Mouse (Mus musculus) embryonic facial prominence, embryonic 10.5 days (tissue): ENCODE measurements at regions not wholly inside any gene's neighbourhood (a gene's known extent, or its start where the extent isn't known, plus 50 kb on each side); places are given as distances from the start of the nearest gene placed in this dataset.

Experiments
- DNase-seq: peaks from one replicate; pipeline ENCODE4 v3.0.0-alpha.2; 2017; ENCODE audit warnings: low spot score
- H3K27ac ChIP-seq: fragments of 300-500 bp; sonication (generic); replicated peaks from 2 replicates; pipeline ENCODE4 v1.5.1; 2016; ENCODE audit warnings: mild to moderate bottlenecking
- H3K27me3 ChIP-seq: fragments of 300-500 bp; sonication (generic); replicated peaks from 2 replicates; pipeline ENCODE4 v1.6.1; 2016; ENCODE audit warnings: low read depth, mild to moderate bottlenecking; ENCODE audit not compliant: poor library complexity, severe bottlenecking
- H3K36me3 ChIP-seq: fragments of 300-500 bp; sonication (generic); replicated peaks from 2 replicates; pipeline ENCODE4 v1.6.1; 2016; ENCODE audit warnings: mild to moderate bottlenecking, moderate library complexity
- H3K4me1 ChIP-seq: fragments of 300-500 bp; sonication (generic); 2 replicates; pipeline ENCODE4 v1.6.1; 2016
- H3K4me3 ChIP-seq: fragments of 300-500 bp; sonication (generic); 2 replicates; pipeline ENCODE4 v1.5.1; 2016; ENCODE audit warnings: mild to moderate bottlenecking, moderate library complexity
- H3K9me3 ChIP-seq: fragments of 300-500 bp; sonication (generic); 2 replicates; pipeline ENCODE4 v1.6.1; 2016; ENCODE audit warnings: mild to moderate bottlenecking
- WGBS: fragments of 180-500 bp; shearing (Covaris S2); methylation state at CpG from one replicate; pipeline ENCODE4 v1.1.7; 2016; 5-methylcytosine and 5-hydroxymethylcytosine counted together

DNA sequence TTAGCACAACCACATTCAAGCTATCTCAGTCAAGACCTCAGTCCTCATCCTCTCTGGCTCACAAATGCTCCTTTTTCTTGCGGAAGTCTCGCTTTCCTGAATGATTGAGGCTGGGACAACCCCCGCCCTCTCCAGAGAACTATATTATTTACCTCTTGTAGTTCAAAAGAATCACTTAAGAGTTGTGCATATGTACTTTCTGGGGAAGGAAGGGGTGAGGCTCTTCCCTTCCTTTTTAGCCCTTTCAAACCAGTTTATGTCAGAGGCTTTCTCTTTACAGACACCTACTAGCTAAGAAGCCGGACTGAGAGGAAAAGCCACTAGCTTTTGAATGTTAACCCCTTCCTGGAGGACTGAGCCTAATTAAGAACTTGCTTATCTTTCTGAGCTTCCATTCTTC, 98.4 kb upstream of the 4933415F23Rik start:
- no peaks in the 10 kb centered on the region for H3K27me3 ChIP-seq
- no peak overlapping the region for H3K4me3 ChIP-seq
- no peak for DNase-seq
- H3K9me3 ChIP-seq: no peaks in the 10 kb centered on the region
- H3K27ac ChIP-seq: no peak overlapping the region
- no peaks in the 10 kb centered on the region for H3K36me3 ChIP-seq
- 66% methylated on average over 4 of the region's 4 CpGs for WGBS
- no peaks in the 10 kb centered on the region for H3K4me1 ChIP-seq

DNA sequence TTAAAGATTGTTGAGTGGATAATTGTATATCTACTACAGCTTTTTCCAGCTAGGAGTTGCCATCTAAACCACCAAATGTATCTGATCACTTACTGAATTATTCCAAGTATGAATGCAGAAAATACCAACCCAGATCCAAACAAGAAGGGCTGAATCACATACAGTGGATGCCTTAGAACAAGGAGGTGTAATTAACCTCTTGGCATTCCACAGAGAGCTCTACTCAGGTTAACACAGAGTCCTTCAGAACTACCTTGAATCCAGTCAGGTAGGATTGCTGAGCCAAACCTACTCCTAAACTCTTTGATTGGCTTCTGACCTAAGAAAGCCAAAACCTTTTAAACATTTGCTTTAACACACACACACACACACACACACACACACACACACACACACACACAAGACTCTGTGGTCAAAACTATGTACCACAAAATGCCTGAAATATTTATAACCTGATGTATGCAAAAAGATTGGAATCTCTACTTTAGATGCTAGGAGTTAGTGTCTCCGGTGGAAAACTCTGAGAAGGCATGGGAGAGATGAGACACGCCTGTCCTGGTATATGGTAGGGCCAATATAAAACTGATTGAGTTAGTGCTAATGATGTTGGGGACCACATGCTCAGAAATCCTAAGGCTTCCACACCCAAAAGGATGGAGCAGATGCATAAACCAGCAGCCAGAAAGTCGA, 88.4 kb upstream of the 4933415F23Rik start:
- Histone ChIP-seq H3K4me1 (no peaks in the 10 kb centered on the region), H3K27me3 (no peaks in the 10 kb centered on the region), H3K36me3 (no peaks in the 10 kb centered on the region), H3K9me3 (no peaks in the 10 kb centered on the region), H3K27ac (no peak overlapping the region), H3K4me3 (no peak overlapping the region)
- 85% methylated on average over 3 of the region's 3 CpGs for WGBS
- DNase-seq: no peak

DNA sequence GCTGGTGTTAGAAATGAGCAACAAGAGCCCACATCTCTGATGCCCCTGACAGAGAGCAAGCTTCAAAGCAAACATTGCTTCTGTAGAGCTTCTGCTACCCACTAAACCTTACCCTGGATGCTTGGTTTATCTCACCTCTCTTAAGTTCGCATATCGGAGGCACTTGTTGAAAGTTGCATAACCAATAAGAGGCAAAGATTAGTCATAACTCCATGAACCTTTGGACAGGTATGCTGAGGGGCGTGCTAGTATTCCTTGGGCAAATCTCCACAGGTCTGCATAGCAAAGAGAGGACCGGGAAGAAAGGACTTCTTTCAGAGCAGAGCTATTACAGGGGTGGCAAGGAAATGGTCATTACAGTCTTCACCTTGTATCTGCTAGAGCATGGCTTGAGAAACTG, 87.7 kb upstream of the 4933415F23Rik start:
- no peaks in the 10 kb centered on the region for H3K4me1 ChIP-seq
- H3K27me3 ChIP-seq: no peaks in the 10 kb centered on the region
- no peaks in the 10 kb centered on the region for H3K9me3 ChIP-seq
- DNase-seq: no peak
- 91% methylated on average over 4 of the region's 4 CpGs for WGBS
- H3K36me3 ChIP-seq: no peaks in the 10 kb centered on the region
- H3K27ac ChIP-seq: no peak overlapping the region
- no peak overlapping the region for H3K4me3 ChIP-seq

DNA sequence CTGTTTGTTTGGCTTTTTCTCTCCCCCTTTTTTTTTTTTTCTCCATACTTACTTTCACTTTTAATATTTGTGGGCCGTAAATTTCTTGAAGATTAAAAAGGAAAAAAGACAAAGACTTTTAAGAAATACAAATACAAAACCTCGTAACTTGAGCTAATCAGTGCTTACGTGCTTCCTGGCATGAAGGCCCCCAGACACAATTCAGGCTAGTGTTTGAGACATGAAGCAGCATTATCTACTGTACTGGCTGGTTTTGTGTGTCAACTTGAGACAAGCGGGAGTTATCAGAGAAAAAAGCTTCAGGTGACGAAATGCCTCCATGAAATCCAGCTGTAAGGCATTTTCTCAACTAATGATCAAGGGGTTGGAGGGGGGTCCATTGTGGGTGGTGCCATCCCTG, 86.2 kb upstream of the 4933415F23Rik start:
- H3K9me3 ChIP-seq: no peaks in the 10 kb centered on the region
- WGBS: 66% methylated on average over 5 of the region's 5 CpGs
- DNase-seq: no peak
- no peak overlapping the region for H3K4me3 ChIP-seq
- H3K36me3 ChIP-seq: no peaks in the 10 kb centered on the region
- H3K4me1 ChIP-seq: no peaks in the 10 kb centered on the region
- no peak overlapping the region for H3K27ac ChIP-seq
- no peaks in the 10 kb centered on the region for H3K27me3 ChIP-seq

DNA sequence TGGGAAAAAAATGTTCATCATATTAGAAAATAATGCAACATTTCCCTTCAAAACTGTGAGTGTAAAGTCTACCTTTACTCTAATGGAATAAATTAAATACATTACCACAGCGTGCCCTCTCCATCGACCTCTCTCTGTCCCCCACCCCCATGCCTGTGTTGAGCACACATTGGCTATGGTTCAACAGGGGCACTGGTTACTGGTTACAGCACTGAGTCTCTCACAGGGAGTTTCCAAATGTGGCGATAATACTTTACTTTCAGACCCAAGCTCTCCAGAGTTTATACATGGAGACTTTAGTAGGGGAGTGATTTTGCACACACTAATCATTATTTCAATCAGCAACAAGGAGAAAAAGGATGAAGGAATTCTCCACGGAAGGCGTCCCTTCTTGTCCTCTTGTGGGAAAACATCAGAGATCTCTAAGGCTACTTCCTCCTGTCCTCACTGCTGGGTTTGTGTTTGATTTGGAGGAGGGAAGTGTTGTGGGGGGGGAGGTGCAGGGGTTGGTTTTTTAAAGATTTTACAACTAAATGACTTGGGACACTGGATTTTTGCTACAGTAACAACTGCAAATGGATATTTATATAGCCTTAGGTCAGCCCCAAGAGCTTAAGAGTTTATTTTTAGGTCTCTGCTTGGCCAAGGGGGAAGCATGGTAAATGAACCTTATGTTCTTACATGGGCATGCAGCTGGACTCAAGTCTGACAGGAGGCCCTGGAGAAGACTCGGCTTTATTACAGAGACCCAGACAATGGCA, 85.6 kb upstream of the 4933415F23Rik start:
- WGBS: 67% methylated on average over 6 of the region's 6 CpGs
- no peaks in the 10 kb centered on the region for H3K36me3 ChIP-seq
- no peaks in the 10 kb centered on the region for H3K27me3 ChIP-seq
- H3K27ac ChIP-seq: no peak overlapping the region
- no peaks in the 10 kb centered on the region for H3K9me3 ChIP-seq
- no peak for DNase-seq
- no peak overlapping the region for H3K4me3 ChIP-seq
- H3K4me1 ChIP-seq: no peaks in the 10 kb centered on the region

DNA sequence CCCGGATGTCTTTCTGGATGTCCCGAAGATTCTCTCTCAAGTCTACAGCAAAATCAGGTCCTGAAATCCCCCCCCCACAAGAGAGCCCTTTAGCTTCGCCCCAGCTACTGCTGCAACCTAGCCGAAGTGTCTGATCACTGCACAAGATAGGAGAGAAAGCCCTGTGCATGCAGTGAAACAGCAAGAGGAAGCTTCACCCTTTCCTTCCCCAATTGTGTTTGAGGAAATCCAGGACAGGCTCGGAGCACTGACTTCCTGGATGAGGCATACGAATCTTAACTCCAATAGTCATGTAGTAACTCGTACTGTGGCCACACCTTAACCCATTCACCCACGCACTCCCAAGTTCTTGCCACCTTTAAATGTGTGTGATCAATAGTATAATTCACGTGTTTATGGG, 82.7 kb upstream of the 4933415F23Rik start:
- no peaks in the 10 kb centered on the region for H3K27me3 ChIP-seq
- no peak for DNase-seq
- no peaks in the 10 kb centered on the region for H3K4me1 ChIP-seq
- WGBS: 83% methylated on average over 9 of the region's 9 CpGs
- H3K9me3 ChIP-seq: no peaks in the 10 kb centered on the region
- no peak overlapping the region for H3K27ac ChIP-seq
- no peak overlapping the region for H3K4me3 ChIP-seq
- no peaks in the 10 kb centered on the region for H3K36me3 ChIP-seq

DNA sequence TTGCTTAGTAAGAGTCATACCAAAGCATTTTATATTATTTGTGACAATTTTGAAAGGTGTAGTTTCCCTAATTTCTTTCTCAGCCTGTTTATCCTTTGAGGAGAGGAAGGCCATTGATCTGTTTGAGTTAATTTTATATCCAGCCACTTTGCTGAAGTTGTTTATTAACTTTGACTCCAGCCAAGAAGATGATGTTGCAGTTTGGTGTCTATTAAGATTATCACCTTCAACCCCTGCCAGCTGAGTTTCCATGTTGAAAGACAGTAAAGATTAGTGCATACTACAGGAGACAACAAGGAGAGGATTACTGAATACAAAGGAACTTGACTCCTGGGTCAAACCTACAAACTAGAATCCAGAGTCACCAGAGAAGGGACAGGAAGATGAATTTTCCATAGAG, 80.5 kb upstream of the 4933415F23Rik start:
- Histone ChIP-seq H3K27ac (no peak overlapping the region), H3K27me3 (no peaks in the 10 kb centered on the region)
- DNase-seq: no peak

DNA sequence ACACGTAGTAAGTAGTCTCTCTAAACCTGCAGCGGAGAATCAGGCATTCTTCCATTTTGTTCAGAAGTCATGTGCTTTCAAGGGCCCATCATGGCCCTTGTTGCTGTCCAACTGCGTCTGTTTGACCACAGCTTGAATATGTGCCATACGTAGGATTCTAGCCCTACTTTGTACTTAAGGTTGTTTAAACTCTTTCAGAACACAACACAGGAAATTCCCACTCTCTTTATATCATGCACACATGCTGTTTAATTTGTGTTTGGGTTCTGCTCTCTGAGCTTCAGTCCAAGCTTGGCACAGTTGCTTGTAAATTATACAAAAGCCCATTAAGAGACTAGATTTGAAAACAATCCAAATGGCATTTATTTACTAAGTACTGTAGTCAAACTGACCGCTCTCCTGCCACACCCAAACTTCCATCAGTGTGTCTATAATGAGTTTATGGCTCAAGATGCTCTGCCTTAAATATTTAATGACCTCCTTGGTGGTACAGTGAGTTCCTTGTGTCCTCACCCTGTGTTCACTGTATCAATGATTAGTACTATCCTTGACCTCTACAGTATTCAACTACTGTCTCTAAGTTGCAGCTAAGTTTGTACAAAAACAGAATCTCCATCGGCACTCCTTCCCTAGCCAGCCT, 76.4 kb upstream of the 4933415F23Rik start:
- Histone ChIP-seq H3K36me3 (no peaks in the 10 kb centered on the region), H3K4me1 (no peaks in the 10 kb centered on the region), H3K27me3 (no peaks in the 10 kb centered on the region), H3K4me3 (no peak overlapping the region), H3K9me3 (no peaks in the 10 kb centered on the region), H3K27ac (no peak overlapping the region)
- WGBS: 89% methylated on average over 6 of the region's 6 CpGs
- no peak for DNase-seq

More for the DNA sequence above, 80.5 kb upstream of the 4933415F23Rik start:
- no peaks in the 10 kb centered on the region for H3K4me1 ChIP-seq
- no peaks in the 10 kb centered on the region for H3K36me3 ChIP-seq
- no peaks in the 10 kb centered on the region for H3K9me3 ChIP-seq
- H3K4me3 ChIP-seq: no peak overlapping the region

DNA sequence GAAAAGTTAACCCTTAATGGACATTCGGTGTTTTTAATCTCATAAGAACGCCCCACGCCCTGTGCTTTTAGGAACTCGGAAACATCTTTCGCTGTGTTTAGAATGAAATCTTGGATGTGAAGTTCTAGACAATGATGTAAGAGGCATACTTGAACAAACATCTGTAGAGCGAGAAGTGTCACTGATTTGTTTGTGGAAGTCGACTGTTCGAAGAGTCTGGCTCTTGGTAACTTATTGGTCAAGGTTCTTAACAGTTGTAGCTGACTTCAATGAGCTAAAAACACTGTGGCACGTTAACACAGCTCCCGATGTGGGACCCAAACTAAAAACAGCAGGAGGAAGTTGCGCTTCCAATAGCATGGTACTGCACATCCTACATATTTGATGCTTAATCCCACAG, 72.0 kb upstream of the 4933415F23Rik start:
- no peaks in the 10 kb centered on the region for H3K27me3 ChIP-seq
- no peak overlapping the region for H3K27ac ChIP-seq
- H3K4me1 ChIP-seq: no peaks in the 10 kb centered on the region
- DNase-seq: no peak
- H3K36me3 ChIP-seq: no peaks in the 10 kb centered on the region
- no peak overlapping the region for H3K4me3 ChIP-seq
- no peaks in the 10 kb centered on the region for H3K9me3 ChIP-seq
- WGBS: 89% methylated on average over 11 of the region's 11 CpGs

DNA sequence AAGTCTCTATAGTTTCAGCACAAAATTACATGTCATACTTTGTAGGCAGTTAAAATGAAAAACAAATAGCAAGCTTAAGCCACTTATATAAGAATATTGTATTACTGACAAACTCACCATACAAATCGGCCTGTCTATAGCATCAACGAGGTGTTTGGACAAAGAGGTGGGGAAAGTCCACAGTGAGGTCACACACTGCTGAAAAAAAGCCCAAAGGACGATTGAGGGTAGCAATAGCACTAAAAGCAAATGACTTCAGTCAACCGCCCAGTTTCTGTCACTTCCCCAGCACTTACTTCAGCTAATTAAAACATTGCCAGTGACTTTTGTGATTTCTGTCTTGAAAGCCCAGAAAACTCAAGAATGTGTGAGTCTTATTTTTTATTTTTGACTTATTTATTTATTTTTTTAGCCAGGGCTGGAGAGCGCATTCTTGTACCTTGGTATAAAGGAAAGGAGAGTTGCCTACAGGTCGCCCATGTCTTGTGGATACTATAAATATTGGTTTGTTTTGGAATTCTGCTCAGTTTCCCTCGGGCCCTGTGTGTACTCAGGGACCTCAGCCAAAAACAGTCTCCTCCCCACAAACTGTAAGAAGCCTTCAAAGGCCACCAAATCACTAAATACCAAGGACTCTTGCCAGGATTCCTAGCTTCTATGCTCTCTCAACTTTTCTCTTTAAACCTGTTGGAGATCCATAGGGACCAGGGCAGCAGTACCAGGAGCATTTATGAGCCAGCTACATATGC, 71.2 kb upstream of the 4933415F23Rik start:
- H3K4me3 ChIP-seq: no peak overlapping the region
- no peak for DNase-seq
- no peaks in the 10 kb centered on the region for H3K36me3 ChIP-seq
- WGBS: 66% methylated on average over 7 of the region's 7 CpGs
- no peak overlapping the region for H3K27ac ChIP-seq
- H3K4me1 ChIP-seq: no peaks in the 10 kb centered on the region
- no peaks in the 10 kb centered on the region for H3K27me3 ChIP-seq
- H3K9me3 ChIP-seq: no peaks in the 10 kb centered on the region

DNA sequence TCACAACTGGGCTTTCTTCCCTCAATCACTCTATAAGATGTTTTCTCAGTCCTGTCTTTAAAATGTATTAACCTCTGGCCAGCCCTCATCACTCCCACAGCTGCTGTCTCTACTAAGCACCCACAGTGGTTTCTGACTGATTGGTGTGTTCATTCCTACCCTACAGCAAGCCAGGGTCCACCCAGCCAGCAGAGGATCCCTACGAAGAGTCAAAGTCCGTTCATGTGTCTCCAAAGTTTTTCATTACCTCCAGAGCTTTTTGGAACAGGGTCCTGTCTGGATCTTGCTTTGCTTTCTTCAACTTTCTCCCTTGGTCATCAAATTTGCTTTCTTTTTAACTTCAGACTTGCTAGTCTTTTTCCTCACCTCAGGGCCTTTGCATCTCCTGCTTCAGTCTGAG, 69.3 kb upstream of the 4933415F23Rik start:
- Histone ChIP-seq H3K36me3 (no peaks in the 10 kb centered on the region), H3K9me3 (no peaks in the 10 kb centered on the region), H3K27ac (no peak overlapping the region), H3K4me3 (no peak overlapping the region), H3K4me1 (no peaks in the 10 kb centered on the region), H3K27me3 (no peaks in the 10 kb centered on the region)
- DNase-seq: no peak
- WGBS: 92% methylated on average over 2 of the region's 2 CpGs

DNA sequence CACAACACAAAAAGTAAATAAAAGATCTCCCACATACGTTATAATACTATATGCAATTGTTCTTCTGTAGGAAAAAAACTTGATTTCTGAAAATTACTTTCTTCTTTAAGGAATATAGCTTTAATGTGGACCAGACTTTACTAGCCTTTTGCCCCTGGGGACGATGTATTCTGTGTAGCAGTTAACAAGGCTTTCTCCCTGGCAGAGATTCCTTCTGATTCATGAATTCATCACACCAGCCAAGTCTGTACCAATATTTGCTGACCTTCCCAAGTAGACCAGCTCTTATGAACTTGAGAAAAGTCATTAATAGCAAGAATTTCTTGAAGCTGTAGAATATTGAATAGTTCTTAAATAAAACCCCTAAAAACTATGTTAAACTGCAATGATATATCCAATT, 68.7 kb upstream of the 4933415F23Rik start:
- Histone ChIP-seq H3K27me3 (no peaks in the 10 kb centered on the region), H3K36me3 (no peaks in the 10 kb centered on the region), H3K9me3 (0 out of 2 replicates have a peak, but pooled peaks cover under 1% of the 10 kb centered on the region), H3K4me1 (no peaks in the 10 kb centered on the region), H3K4me3 (no peak overlapping the region), H3K27ac (no peak overlapping the region)
- WGBS: 81% methylated on average over 2 of the region's 2 CpGs
- DNase-seq: no peak
